Mouse (Mus musculus): ENCODE measurements around the gene Pabpc1l.

Pabpc1l gene

DNA sequence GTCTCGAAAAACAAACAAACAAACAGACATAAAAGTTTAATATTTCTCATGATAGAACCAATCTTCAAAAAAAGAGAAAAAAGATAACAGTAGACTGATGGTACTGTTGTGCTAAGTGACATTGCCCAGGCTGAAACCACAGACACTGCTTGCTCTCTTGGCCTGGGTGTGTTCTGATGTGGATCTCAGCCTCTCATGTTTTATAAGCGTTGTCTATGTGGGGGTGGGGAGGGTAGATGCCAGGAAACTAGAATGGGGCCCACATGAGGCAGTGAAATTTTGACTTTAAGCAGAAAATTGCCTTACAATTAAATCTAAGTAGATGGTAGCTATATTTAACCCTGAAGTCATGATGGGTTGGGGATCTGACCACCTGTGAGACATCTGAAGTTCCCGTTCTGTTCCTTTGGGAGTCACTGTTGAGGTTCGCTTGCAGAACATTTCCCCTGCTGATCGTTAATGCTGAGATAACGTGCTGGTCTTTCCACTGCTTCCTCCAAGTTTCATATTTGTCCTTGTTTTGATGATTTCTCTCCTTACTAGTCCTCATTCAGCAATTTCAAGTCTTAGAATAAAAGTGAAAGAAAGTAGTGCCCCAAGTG, 62.3 kb downstream of the Pabpc1l start:
- no peak for DNase-seq (ENCODE audit: low spot score)

DNA sequence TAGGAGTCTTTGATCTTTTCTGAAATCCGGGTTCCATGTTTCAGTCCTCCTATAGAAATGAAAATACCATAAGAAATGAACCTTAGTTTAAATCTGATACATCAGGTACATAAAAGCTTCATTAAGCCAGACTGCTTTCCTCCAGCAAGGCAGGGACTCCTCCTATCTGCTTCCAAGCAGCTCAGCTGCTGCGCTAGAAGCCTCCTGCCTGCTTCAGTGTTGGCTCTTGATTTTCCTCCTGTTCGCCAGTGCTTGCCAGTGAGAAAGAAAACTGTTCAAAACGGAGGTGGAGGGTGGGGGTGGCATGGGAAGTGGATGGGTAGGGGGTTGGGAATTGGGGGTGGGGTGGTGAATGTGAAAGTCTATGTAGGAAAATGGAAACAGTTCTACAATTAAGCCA, 64.3 kb downstream of the Pabpc1l start:
- no peak for DNase-seq (ENCODE audit: low spot score)

DNA sequence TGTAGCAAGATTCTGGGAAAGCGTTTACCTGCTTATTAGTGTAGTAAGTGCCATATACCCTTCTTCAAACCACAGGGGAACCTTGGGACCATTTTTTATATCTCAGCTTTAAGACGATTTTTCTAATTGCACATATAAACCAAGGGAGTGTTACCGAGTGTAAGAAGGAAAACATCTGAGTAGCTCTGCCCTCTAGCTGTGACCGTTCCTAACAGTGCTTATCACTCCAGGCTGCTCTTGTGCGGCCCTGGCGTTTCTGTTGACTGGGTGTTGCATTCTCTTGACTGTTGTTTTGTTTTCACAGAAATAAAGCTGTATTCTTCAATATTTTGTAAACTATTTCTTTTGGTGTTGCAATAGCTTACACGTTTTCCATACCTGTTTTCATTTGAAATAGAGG, 68.9 kb downstream of the Pabpc1l start:
- DNase-seq (ENCODE audit: low spot score), result no peak

DNA sequence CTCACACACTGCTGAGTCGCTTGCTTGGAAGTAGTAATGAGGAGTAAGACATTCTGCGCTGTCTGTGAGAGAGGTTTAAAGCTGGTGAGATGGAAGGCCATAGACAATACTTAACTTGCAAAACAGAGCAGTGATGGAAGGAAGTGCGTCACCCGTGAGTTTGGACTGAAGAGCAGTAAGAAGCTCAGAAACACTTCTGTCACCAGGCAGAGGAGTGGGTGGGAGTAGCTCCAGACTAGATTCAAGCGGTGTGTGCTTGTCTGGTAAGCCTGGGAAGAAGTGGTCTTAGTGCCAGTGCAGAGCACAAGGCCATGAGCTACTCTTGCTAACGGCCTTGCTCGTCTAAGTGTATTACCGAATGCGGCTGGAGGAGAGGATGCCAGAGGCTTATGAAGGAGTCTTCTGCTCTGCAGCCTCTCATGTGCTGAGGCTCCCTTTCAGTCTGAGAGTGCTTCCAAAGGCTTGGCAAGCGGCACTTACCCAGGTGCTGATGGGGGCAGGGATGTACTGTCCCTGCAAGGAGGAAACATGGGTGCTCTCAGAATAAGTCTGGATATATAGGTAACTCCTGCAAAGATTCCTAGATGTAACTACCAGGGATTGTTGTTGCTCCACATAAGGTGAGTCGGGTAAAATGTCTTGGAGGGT, 73.5 kb downstream of the Pabpc1l start:
- no peak for DNase-seq (ENCODE audit: low spot score)

Measured in ovary, adult 18-20 months (tissue).